Mouse (Mus musculus) lung, postnatal 14 days (tissue): ENCODE measurements around the gene Mrpl22.
"Not testable (repeated sequence)": the region's sequence is repeated elsewhere in the genome, so short reads cannot be mapped to it uniquely, and the experiment has no call there.

ENCODE experiments used
- DNase-seq: peaks from one replicate; pipeline ENCODE4 v3.0.0; 2021

The Mrpl22 gene

DNA sequence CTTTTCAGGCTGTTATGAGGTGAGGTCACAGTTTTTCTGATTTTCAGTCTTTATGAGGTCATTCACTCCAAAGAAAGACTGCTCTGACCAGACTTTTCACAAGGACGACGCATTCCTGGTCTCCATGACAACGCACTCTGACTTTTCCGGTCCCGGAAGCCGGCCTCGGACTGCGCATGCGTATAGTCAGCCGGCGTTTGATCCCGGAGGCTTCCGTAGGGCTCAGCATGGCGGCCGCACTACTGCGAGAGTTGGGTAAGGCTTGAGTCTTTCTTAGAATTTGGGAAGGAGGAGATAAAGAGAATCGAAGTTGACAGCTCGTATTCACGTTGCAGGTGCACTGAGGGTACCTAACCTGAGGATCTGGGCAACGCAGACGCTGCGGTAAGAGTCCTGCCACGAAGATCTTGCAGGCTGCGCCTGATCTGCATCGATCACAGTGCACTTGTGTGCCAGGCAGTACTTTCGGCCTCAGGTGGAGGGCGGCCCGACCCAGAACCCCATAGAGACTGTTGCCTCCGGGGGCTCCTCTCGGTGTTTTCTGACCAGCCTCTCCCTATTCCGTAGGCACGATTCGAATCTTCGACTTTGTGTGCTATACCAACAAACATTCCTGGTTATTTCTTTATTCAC, at the start of gene Mrpl22:
Gene Mrpl22, plus strand, starts transcription at position 203 of the 633 bp plus-strand sequence.
- peak; percentile 98 for DNase-seq

DNA sequence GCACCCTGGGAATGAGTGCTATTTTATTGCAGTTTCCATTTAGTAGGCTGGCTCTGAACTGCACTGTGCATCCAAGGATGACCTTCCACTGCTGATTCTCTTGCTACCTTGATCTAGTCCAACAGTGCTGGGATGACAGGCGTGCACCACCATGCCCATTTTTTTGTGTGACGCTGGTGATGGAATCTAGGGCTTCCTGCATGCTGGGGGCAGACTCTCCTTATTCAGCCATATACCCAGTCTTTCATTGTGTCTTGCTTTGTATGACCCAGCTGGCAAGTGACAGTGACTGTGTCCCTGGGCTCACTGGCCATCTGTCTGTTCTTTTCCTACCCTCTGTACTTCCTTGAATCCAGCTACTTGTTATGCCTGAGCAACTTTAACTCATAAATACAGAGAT, 47.8 kb upstream of the Mrpl22 start:
- no peak for DNase-seq

DNA sequence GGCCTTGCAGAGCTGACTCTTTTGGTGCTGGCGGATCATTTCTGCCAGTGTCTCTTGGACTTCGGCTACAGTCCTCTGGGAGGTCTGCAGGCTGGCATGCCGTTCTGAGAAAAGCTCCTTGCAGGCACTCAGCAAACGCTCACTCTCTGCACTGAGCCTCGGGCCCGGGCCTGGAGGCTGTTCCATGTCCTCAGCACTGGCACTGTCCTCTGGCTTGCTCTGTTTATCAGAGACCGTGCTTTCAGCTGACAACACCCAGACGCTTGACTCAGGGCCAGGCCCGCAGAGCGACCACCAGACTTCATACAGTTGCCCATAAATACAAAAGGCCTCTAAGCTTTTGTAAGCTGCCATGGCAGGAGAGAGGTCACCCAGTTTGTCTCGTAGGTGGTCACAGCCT, 46.4 kb upstream of the Mrpl22 start:
- no peak for DNase-seq

DNA sequence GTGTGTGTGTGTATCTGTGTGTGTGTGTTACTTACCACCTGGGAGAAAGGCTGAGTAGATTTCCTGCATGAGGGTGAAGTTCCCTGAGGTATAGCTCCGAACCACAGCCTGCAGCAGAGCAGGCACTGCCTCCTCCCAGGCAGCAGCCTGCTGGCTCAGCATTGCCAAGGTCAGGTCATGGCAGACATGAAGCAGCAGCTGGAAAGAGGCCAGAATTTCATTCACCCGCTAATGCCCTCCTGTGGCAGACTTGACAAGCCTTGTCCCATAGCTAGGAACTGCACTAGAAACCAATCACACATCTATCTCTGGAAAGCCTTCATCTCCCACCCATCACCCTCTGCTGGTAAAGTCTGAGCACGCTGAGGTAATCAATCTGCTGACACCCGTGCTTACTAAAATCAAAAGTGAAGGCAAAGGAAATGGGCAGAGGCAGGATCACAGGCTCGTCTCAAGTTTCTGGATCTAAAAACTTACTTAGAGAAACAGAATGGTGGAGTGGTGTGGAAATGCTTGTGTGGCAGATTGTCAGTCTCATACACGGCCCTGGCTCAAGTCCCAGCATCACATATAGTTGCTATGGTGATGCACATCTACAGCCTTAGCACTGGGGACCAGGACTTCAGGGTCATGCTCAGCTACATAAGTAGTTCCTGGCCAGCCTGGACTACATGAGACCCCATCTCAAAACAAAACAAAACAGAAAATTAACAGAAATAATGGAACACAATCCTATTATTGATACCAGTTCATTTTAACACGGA, 44.9 kb upstream of the Mrpl22 start:
- DNase-seq = peak; percentile 48

DNA sequence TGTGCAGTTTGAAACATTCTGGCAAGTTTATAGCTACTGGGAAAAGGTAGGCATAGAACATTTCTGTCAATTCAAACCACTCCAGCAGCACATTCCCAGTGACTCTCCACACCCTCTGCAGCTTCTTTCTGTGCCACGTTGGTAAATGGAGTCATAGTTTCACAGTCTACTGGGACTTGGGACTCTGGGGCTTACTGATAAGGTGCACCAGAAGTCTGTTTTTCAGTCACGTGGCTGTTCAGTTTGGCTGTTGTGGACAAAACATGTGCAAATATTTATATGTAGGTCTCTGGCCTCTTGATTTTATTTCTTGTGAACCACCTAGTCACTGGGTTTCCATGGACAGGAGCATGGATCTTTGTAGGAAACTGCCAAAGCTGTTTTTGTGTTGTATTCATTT, 43.9 kb upstream of the Mrpl22 start:
- DNase-seq = no peak

DNA sequence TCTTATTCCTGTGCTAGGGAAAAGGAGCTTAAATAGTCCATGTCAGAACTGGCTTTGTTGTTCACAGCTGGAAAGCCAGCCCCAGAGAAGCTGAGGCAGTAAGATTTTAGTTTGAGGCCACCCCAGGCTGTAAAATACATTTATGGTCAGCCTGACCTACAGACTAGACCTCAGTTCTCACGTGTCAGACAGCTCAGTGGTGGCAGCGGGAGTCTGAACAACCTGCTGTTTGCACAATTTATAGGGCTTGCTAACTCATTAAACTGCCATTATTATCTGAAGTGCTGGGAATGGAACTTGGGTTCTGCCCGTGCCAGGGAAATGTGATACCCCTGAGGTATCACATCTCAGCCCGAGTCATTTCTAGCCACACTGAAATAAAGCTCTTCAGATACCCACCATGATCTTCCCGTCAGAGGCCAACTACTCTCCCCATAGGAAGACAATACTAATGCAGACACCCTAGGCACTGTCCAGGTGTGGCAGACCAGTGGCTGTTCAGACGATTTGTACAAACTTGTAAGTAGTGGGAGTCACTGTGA, 42.1 kb upstream of the Mrpl22 start:
- DNase-seq = no peak

DNA sequence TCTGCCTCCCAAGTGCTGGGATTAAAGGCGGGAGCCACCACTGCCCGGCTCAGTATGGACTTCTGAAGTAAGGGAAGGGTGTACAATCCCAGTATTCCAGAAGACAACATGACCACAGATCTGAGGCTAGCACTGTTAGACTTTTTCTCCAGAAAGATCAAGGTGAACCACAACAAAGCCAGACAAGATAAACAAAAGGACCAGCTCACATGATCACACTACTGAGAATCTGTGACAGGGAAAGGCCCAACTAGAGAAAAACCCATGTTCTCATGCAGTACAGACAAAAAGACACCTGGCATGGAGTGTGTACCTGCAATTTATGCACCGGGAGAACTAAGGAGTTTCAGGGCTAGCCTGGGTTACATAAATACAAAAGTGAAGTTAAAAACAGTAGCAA, 39.4 kb upstream of the Mrpl22 start:
- no peak for DNase-seq

DNA sequence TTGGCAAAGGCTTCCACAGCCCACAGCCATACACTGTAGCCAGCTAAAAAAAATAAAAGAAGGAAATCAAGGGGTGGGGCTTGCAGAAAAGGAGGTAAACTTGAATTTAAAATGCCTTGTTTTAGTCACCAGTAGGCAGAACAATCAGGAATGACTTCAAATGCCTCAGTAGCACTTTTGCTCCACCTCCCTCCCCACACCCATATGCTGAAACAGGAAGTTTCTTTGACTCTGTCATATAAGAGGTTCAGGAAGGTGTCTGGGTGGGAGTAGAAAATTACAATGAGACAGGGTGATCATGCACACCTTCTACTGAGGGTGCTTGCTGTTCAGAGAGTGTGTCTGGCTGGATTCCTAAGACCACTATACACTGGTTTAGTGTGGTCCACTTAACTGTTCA, 36.6 kb upstream of the Mrpl22 start:
- no peak for DNase-seq

DNA sequence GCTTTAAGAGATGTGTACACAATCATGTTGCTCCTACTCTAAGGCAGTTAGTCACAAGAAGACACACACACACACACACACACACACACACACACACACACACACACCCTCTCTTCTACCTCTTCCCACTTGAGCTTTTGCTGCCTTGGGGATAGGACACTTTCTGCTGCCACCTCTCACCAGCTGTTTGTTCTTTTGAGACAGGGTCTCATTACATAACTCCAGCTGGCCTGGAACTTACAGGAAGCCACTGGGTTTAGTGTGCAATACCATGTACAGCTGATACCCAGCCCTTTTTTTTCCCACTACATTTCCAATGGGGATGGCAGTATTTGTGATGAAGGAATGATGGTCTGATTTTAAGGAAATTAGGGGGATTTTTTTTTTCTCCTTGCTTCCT, 36.2 kb upstream of the Mrpl22 start:
- DNase-seq = no peak

DNA sequence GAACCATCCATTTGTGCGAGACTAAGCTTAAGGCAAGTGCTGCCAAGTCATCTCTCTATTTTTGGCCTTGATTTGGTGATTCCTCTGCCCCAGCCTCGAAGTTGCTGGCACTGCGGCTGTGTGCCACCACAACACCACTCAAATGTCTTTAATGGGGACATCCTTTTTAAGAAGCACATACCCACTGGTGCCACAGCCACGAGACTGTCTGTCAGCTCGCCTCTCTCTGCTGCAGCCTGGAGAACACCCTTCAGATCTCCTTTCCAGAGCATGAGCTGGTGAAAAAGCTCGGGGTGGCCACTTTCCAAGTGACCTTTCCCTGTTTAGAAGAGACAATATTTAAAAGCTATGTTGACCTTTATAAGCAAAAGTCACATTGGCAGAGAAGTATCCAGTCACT, 34.8 kb upstream of the Mrpl22 start:
- DNase-seq = no peak

DNA sequence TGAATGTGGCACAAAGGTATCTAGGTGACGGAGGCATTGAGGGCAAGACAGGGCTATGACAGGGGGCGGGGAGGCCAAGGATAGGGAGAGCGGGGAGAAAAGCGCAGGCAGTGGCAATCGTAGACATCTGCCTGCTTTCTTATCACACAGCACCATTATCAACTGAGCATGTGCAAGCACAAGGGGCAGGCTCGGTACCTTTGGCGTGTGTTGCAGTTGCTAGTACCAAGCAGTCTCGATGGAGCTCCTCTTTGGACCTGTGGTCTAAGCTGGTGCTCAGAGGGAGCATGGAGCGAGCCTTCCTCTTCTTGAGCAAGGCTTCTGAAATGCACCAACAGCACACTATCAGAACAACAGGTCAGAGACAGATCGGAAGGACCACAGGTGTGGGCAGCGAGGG, 32.6 kb upstream of the Mrpl22 start:
- DNase-seq = no peak

DNA sequence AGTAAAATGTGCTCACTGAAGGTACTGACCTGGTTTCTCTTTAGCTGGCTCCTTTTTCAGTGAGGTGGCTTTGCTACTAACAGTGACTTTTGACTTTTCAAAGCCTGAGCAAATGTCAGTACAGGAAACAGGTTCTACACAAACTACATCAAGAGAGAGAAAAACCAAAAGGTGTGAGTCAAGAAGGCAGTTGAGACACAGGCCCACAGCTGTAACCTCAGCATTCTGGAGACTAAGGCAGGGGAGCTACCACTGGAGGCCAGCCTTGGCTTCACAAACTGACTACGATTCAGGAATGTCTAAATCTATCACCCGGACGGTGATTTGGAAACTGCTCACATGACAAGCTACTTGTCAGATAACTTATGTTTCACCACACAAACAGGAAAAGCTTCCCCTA, 32.0 kb upstream of the Mrpl22 start:
- no peak for DNase-seq

DNA sequence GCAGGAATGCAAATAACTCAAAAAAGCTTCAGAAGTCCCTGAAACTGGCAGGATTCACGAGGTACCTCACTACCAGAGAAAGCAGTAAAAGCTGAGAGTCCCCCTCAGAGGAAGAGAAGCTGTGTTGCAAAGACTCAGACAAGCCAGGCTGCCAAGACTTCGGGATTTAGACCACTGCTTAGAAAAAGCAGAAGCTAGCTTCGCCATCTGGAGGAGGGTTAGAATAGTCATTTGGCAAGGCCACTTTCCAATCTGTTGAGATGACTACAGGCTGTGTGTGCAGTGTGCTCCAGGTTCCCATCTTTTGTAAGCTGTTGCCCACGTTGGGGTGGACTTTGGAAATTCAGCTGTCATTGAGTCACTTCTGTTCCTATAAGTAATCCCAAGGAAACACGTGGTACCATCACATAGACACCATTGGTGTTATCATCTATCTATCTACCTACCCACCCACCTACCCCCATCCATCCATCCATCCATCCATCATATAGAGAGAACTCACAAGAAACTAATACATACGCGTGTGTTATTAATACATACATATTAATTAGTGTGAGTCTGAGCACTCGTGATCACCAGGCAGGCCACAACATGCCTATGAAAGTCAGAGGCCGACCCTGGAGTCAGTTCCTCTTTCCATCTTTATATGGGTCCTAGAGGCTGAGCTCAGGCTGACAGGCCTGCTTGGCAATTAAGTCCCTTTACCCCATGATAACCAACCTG, 27.6 kb upstream of the Mrpl22 start:
- no peak for DNase-seq

DNA sequence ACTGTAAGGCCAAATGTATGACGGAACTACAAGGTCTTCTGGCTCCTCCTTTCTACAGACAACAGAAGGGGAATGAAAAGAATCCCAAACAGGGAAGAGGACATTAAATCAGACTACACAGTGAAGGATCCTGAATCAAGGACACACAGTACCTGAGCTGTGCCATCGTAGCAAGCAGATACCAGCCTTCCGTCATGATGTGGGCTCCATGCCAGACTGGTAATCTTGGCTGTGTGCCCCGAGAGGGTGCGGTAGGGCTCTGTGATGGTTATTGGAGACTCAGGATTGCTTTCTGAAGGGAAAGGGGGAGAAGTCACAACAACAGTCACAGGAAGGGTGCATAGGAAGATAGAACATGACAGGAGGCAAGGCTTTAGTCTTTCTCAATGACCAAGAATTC, 25.2 kb upstream of the Mrpl22 start:
- DNase-seq = no peak

DNA sequence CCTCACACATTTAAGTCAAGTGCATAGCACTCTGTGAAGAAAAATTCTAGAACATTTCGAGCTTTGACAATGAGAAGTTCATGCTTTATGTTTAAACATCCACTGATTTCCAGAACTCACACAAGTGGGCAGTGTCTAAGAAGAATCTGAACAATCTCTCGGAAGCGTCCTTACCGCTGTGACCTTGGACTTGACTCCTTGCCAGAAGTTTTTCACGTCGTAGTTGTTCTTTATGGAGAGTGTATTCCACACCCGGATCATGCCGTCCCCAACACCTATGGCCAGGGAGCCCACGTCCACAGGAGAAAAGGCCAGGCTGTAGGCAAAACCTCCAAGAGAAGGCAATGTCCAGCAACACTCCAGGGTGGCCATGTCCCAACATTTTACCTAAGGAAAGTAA, 16.0 kb upstream of the Mrpl22 start:
- DNase-seq = no peak

DNA sequence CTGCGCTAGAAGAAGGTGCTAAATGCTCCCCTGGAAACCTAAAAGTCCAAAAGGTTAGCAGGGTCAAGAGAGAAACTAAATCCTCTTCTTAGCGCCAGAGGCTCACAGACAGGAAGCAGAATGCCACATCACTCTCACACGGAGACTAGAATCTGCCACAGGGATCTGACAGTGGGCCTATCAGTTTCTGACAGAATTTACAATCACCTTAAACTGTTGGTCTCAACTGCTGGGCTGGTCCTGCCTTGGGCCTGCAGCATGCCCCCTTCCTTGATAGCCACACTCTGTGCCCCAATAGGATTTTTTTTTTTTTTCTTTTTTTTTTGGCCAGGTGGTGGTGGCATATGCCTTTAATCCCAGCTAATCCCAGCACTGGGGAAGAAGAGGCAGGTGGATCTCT, 14.6 kb upstream of the Mrpl22 start:
- no peak for DNase-seq

DNA sequence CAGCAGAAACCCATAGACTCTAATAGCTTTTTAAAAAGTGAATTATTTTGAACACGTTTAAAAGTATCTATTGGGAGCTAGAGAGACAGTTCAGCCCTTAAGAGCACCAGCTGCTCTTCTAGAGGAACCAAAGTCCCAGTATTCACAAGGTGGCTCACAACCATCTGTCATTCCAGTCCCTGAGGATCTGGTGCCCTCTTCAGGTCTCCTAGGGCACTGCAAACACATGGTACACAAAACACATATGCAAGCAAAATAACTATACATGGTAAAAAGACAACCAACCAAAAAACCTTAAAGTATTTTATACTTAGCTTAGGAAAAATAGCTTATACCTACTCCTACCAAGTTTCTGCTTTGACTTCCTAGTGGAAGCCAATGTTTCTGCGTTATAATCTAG, 6.4 kb upstream of the Mrpl22 start:
- no peak for DNase-seq

DNA sequence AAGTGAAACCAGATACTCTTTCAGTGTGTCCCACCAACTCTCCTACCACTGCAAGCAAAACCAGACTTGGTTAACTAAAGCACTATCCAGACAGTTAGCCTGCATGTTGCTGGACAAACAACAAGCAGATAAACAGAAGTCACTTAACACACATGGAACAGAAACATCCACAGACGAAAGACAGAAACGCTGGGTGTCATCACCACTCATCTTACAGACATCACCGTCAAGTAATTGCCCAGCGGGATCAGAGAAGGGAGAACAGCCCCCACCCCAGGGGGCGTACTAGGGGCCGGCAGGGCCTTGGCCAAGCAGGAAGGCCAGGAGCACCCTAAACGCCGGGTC, 3.7 kb upstream of the Mrpl22 start:
- no peak for DNase-seq

DNA sequence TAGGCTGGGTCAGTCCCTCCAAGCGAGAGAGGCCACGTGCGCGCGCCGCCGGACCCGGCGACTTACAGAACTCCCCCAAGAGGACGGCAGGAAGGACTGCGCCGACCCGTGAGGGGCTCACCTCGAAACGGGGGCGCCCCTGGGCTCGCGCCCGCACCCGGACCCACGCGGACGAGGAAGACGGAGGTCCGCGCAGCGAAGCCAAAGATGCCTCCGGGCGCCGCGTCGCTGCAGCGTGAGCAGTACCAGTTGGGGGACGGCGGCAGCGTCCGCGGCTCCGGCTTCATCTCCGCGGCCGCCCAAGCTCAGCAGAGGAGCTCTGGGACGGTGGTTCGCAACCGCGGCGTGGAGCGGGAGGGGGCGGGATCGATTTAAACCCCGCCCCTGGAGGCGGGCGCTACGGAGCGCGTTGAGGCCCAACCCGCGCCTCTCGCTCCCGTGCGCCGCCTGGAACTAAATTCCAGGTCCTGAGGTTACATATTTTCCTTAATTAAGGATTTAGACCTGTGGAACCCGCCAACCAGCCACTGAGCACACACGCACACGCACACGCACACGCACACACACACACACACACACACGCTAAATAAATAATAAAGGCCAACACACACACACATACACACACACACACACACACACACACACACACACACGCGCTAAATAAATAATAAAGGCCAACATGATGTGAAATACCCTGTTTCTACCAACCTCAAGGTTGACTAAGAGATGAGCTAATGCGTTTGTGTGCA, 3.1 kb upstream of the Mrpl22 start, which contains the start of gene Gemin5:
Gene Gemin5, minus strand, starts transcription at position 373 of the 749 bp plus-strand sequence.
- DNase-seq = peak; percentile 86

DNA sequence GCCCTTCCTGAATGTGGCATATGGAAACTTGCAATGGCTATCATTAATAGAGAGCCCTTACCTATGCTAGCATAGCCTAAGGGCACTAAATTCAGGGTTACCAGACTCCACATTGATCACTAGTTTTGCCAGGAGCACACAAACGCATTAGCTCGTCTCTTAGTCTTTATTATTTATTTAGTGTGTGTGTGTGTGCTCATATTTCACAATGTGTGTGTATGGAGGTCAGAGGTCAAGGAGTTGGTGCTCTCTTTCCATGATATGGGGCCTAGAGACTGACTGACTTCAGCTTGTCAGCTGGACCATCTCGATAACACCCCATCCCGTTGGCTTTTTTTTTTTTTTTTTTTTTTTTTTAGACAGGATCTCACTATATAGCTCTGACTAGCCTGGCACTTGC, 1.8 kb upstream of the Mrpl22 start:
- DNase-seq = no peak

DNA sequence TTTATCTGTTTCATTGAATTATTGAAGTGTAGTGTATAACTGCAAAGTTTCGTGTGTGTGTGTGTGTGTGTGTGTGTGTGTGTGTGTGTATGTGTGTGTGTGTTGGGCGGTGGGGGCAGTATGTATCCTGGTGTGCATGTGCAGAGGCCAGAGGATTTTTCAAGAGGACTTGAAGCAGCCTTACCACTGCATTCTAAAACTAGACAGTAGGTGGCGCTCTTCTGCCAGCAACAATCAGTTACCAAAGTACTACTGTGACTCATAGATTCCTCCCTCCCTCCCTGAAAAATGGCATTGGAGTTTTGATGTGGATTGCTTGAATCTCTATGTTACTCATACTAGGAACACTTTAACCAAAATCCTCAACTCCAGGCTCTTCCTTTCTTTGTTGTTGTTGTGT, 8.1 kb downstream of the Mrpl22 start:
- peak; percentile 82 for DNase-seq

DNA sequence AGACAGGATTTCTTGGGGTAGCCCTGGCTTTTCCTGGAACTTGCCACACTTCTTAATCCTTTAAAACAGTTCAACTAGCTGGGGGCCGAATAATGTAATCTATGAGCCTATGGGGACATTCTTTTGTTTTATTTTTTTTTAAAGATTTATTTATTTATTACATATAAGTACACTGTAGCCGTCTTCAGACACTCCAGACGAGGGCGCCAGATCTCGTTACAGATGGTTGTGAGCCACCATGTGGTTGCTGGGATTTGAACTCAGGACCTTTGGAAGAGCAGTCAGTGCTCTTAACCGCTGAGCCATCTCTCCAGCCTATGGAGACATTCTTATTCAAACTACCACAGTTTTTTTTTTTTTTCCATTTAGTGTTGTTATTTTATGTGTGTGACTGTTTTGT, 8.5 kb downstream of the Mrpl22 start:
- DNase-seq = not testable (repeated sequence)

DNA sequence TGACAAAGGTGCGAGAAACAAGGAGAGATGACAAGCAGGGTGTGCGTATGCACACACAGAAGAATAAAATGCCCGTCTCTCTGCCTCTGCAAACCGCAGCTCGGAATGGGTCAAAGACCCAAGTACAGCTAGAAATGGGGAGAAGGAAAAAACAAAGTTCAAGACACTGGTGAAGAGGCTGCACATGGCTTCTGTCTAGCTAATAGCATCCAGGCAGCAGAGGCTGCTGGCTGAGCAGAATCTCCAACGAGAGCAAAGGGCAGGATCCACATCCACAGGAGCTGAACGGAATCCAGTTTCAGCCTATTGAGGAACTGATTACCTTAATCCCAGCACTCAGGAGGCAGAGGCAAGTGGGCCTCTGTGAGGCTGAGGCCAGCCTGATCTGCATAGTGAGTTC, 9.3 kb downstream of the Mrpl22 start:
- DNase-seq = no peak
